Mouse (Mus musculus) layer of hippocampus, adult 11-12 months (tissue): ENCODE results near the gene Rab25.
A peak's percentile ranks its signal among the peaks of the same experiment; 100 is the strongest.

ENCODE experiments used
- DNase-seq: peaks from one replicate; pipeline ENCODE4 v3.0.0; 2022; ENCODE audit warnings: low spot score

Rab25 gene

GRCm38 (mm10) chr3:88567892-88568291 is 19.8 kb upstream of the Rab25 start:
- DNase-seq, result no peak

- DNase-seq, result no peak
These were observed 18.5 kb upstream of the Rab25 start for GRCm38 (mm10) chr3:88566536-88567061.

- no peak for DNase-seq
These were observed 18.0 kb upstream of the Rab25 start for GRCm38 (mm10) chr3:88566116-88566515.

- no peak for DNase-seq
These were observed 15.9 kb upstream of the Rab25 start for GRCm38 (mm10) chr3:88563966-88564365.

- no peak for DNase-seq
These were observed 15.3 kb upstream of the Rab25 start for GRCm38 (mm10) chr3:88563442-88563841.

GRCm38 (mm10) chr3:88561989-88562388 is 13.9 kb upstream of the Rab25 start:
- no peak for DNase-seq

- DNase-seq, result no peak
These were observed 11.5 kb upstream of the Rab25 start for GRCm38 (mm10) chr3:88559596-88559995.

GRCm38 (mm10) chr3:88556616-88557015 is 8.5 kb upstream of the Rab25 start:
- DNase-seq, result no peak

GRCm38 (mm10) chr3:88555731-88556130 is 7.6 kb upstream of the Rab25 start:
- DNase-seq, result no peak

- no peak for DNase-seq
These were observed 7.0 kb upstream of the Rab25 start for GRCm38 (mm10) chr3:88555069-88555605.

- no peak for DNase-seq
These were observed 5.9 kb upstream of the Rab25 start for GRCm38 (mm10) chr3:88553880-88554586.

GRCm38 (mm10) chr3:88553525-88553879 is 5.4 kb upstream of the Rab25 start, which contains the start of gene Ubqln4:
TSS of gene Ubqln4 (plus strand) at chr3:88553758.
- peak; percentile 90 for DNase-seq

GRCm38 (mm10) chr3:88552676-88553524 is 4.8 kb upstream of the Rab25 start, which contains the start of gene Lamtor2:
TSS of gene Lamtor2 (minus strand) at chr3:88553074.
- peak; percentile 99 for DNase-seq

GRCm38 (mm10) chr3:88552082-88552645 is 4.1 kb upstream of the Rab25 start:
- no peak for DNase-seq

- DNase-seq, result no peak
These were observed 3.5 kb upstream of the Rab25 start for GRCm38 (mm10) chr3:88551586-88551985.

- no peak for DNase-seq
These were observed 1.3 kb downstream of the Rab25 start for GRCm38 (mm10) chr3:88546674-88547418.

- no peak for DNase-seq
These were observed 3.0 kb downstream of the Rab25 start for GRCm38 (mm10) chr3:88544955-88545591.

- no peak for DNase-seq
These were observed 3.6 kb downstream of the Rab25 start for GRCm38 (mm10) chr3:88544514-88544913.

- DNase-seq, result no peak
These were observed 4.3 kb downstream of the Rab25 start for GRCm38 (mm10) chr3:88543651-88544410.

- no peak for DNase-seq
These were observed 4.9 kb downstream of the Rab25 start for GRCm38 (mm10) chr3:88543174-88543573.
